Mouse (Mus musculus) forebrain, embryonic 12.5 days (tissue): ENCODE data around the gene Acp5. TPM values are rescaled to one million over a fixed set of nuclear protein-coding genes. Genes with fewer than 3 reads are reported as not detected.

ENCODE experiments used
- ATAC-seq: fragments of 200-750 bp; cut with Nextera tagmentation; 2 replicates; pipeline ENCODE4 v1.8.0; 2017; ENCODE audit warnings: moderate TSS enrichment; ENCODE audit not compliant: low FRiP score
- H3K27ac ChIP-seq: fragments of 300-500 bp; sonication (generic); 2 replicates; pipeline ENCODE4 v1.5.1; 2016; ENCODE audit warnings: mild to moderate bottlenecking
- H3K27me3 ChIP-seq: fragments of 300-500 bp; sonication (generic); 2 replicates; pipeline ENCODE4 v1.6.1; 2016; ENCODE audit warnings: mild to moderate bottlenecking
- H3K36me3 ChIP-seq: fragments of 300-500 bp; sonication (generic); replicated peaks from 2 replicates; pipeline ENCODE4 v1.6.1; 2016; ENCODE audit warnings: mild to moderate bottlenecking
- H3K4me1 ChIP-seq: fragments of 300-500 bp; sonication (generic); 2 replicates; pipeline ENCODE4 v1.6.1; 2016
- H3K4me2 ChIP-seq: fragments of 300-500 bp; sonication (generic); 2 replicates; pipeline ENCODE4 v1.6.1; 2016; ENCODE audit warnings: mild to moderate bottlenecking, moderate library complexity
- H3K4me3 ChIP-seq: fragments of 300-500 bp; sonication (generic); replicated peaks from 2 replicates; pipeline ENCODE4 v1.5.1; 2016; ENCODE audit warnings: mild to moderate bottlenecking
- H3K9ac ChIP-seq: fragments of 300-500 bp; sonication (generic); 2 replicates; pipeline ENCODE4 v1.6.1; 2016; ENCODE audit warnings: mild to moderate bottlenecking
- H3K9me3 ChIP-seq: fragments of 300-500 bp; sonication (generic); 2 replicates; pipeline ENCODE4 v1.6.1; 2016
- WGBS: fragments of 180-500 bp; shearing (Covaris S2); methylation state at CpG from one replicate; pipeline ENCODE4 v1.1.7; 2016; 5-methylcytosine and 5-hydroxymethylcytosine counted together
- polyA plus RNA-seq: library from polyadenylated mRNA; unstranded; fragments of >200 nt; fragmentation: Nextera tagmentation; extraction: Ambion mirVana; gene quantifications from 2 replicates; pipeline ENCODE4 v1.2.1, GENCODE M21; 2016

The Acp5 gene
- polyA plus RNA-seq, 1 experiment from 2014 or later: 6.6 TPM

- Histone ChIP-seq H3K27ac (no peak overlapping the region), H3K4me1 (peaks cover 18% of the 10 kb centered on the region), H3K9ac (0 out of 2 replicates have a peak overlapping the region, but pooled peaks have one; percentile 88), H3K4me3 (peak overlapping the region; percentile 92), H3K36me3 (peaks cover 10% of the 10 kb centered on the region), H3K27me3 (no peaks in the 10 kb centered on the region), H3K4me2 (peak overlapping the region; percentile 79), H3K9me3 (no peaks in the 10 kb centered on the region)
- 45% methylated on average over 10 of the region's 10 CpGs for WGBS
- no peak for ATAC-seq
Observed at GRCm38 (mm10) chr9:22117754-22118456, 17.6 kb downstream of the Acp5 start.

GRCm38 (mm10) chr9:22116740-22117426 is 18.6 kb downstream of the Acp5 start, which contains the start of gene Elof1:
Gene Elof1 (minus strand): TSS chr9:22117172.
- Histone ChIP-seq H3K9ac (peak within 1 kb of the TSS; percentile 88), H3K4me3 (peak within 1 kb of the TSS; percentile 92), H3K36me3 (peaks cover 20% of the 10 kb centered on the region), H3K27ac (peak within 1 kb of the TSS; percentile 78), H3K27me3 (no peaks in the 10 kb centered on the region), H3K4me2 (peak within 1 kb of the TSS; percentile 79), H3K4me1 (peaks cover 18% of the 10 kb centered on the region), H3K9me3 (no peaks in the 10 kb centered on the region)
- under 1% methylated on average over 52 of the region's 52 CpGs for WGBS
- peak; percentile 96 for ATAC-seq

DNA sequence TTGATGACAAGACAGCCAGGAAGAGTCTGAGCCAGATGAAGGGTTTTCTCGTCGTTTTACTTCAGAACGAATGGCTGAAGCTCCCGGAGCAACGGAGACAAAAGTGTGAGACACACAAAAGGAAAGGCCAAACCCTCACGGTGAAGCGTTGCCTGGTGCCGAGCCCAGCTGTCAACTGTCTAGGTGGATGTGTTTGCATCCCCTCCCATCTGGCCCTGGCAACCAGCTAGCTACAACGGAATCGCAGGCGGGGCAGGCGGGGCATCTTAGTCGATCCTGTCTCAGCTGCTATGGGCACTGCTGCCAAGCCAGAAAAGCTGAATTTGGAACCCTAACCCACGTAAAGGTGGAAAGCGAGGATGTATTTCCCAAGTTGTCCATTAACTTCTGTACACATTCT is 19.4 kb downstream of the Acp5 start:
- Histone ChIP-seq H3K4me1 (peaks cover 18% of the 10 kb centered on the region), H3K9me3 (no peaks in the 10 kb centered on the region), H3K4me2 (peak overlapping the region; percentile 79), H3K27ac (no peak overlapping the region), H3K9ac (peak overlapping the region; percentile 88), H3K4me3 (peak overlapping the region; percentile 92), H3K27me3 (no peaks in the 10 kb centered on the region), H3K36me3 (peaks cover 28% of the 10 kb centered on the region)
- WGBS: 36% methylated on average over 15 of the region's 15 CpGs
- ATAC-seq: no peak

- peak overlapping the region; percentile 88 for H3K9ac ChIP-seq
- no peak overlapping the region for H3K27ac ChIP-seq
- WGBS: 93% methylated on average over 4 of the region's 4 CpGs
- H3K4me2 ChIP-seq: peak overlapping the region; percentile 79
- peaks cover 18% of the 10 kb centered on the region for H3K4me1 ChIP-seq
- no peaks in the 10 kb centered on the region for H3K9me3 ChIP-seq
- H3K4me3 ChIP-seq: peak overlapping the region; percentile 92
- H3K27me3 ChIP-seq: no peaks in the 10 kb centered on the region
- peaks cover 32% of the 10 kb centered on the region for H3K36me3 ChIP-seq
- ATAC-seq: no peak
Observed at GRCm38 (mm10) chr9:22115635-22116034, 19.9 kb downstream of the Acp5 start.

- Histone ChIP-seq H3K36me3 (peaks cover 40% of the 10 kb centered on the region), H3K27ac (no peak overlapping the region)
- ATAC-seq: no peak
Observed at GRCm38 (mm10) chr9:22108194-22108593, 27.3 kb downstream of the Acp5 start.

GRCm38 (mm10) chr9:22099922-22100321 is 35.6 kb downstream of the Acp5 start:
- Histone ChIP-seq H3K4me2 (no peak overlapping the region), H3K36me3 (no peaks in the 10 kb centered on the region), H3K27me3 (peaks cover 53% of the 10 kb centered on the region), H3K4me1 (peaks cover 5% of the 10 kb centered on the region; the same call in 1 of the 2 replicates), H3K4me3 (0 out of 2 replicates have a peak overlapping the region, but pooled peaks have one; percentile 5), H3K9me3 (no peaks in the 10 kb centered on the region), H3K9ac (no peak overlapping the region), H3K27ac (no peak overlapping the region)
- no peak for ATAC-seq
- 3% methylated on average over 18 of the region's 18 CpGs for WGBS

More at GRCm38 (mm10) chr9:22108194-22108593, 27.3 kb downstream of the Acp5 start:
- Histone ChIP-seq H3K9me3 (no peaks in the 10 kb centered on the region), H3K4me1 (no peaks in the 10 kb centered on the region), H3K27me3 (no peaks in the 10 kb centered on the region), H3K9ac (no peak overlapping the region), H3K4me2 (no peak overlapping the region), H3K4me3 (no peak overlapping the region)
- 88% methylated on average over 9 of the region's 9 CpGs for WGBS

DNA sequence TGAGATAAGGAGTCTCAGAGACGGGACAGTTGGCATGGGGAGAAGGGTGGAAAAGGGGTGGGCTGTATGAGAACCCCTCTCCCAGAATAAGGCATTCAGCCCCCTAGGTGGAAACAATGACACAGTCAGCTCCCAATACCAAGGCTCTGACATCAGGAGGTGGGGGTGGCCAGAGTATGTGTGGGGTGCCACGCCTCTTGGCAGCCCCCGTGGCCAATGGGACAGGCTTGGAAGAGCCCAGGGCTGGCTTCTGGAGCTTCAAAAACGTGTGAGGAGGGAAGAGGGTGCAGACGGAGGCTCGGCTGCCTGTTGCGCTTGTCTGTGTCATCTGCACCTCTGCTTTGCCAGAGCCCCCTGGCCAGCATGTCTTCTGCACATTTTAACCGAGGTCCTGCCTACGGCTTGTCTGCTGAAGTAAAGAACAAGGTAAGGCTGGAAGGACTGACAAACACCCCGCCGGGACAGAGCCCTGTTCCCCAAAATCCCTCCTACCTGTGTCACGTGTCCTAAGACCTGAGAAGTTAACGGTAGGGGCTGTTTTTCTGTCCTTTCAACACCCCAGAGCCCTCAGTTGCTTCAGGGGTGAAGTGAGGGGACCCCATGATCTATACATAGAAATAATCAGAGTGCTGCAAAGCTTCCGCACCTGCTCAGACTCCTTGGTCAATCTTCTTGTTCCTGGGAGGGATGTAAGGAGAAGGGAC is 36.4 kb downstream of the Acp5 start, which contains the start of gene Cnn1:
Gene Cnn1 (plus strand): TSS at position 224 of the 704 bp plus-strand sequence.
- H3K4me1 ChIP-seq: peaks cover 5% of the 10 kb centered on the region; the same call in 1 of the 2 replicates
- H3K27ac ChIP-seq: no peak within 1 kb of the TSS
- 11% methylated on average over 14 of the region's 14 CpGs for WGBS
- no peak within 1 kb of the TSS for H3K9ac ChIP-seq
- peaks cover 57% of the 10 kb centered on the region for H3K27me3 ChIP-seq
- ATAC-seq: no peak
- H3K4me3 ChIP-seq: 0 out of 2 replicates have a peak within 1 kb of the TSS, but pooled peaks have one; percentile 5
- H3K36me3 ChIP-seq: no peaks in the 10 kb centered on the region
- no peak within 1 kb of the TSS for H3K4me2 ChIP-seq
- no peaks in the 10 kb centered on the region for H3K9me3 ChIP-seq

- Histone ChIP-seq H3K4me2 (peak overlapping the region; percentile 65), H3K4me3 (peak overlapping the region; percentile 36), H3K36me3 (no peaks in the 10 kb centered on the region), H3K9ac (peak overlapping the region; percentile 59), H3K9me3 (no peaks in the 10 kb centered on the region), H3K27ac (no peak overlapping the region), H3K27me3 (peaks cover 52% of the 10 kb centered on the region), H3K4me1 (peaks cover 5% of the 10 kb centered on the region; the same call in 1 of the 2 replicates)
- peak; percentile 79 for ATAC-seq
- 3% methylated on average over 24 of the region's 24 CpGs for WGBS
Observed at GRCm38 (mm10) chr9:22095854-22096307, 39.6 kb downstream of the Acp5 start.

DNA sequence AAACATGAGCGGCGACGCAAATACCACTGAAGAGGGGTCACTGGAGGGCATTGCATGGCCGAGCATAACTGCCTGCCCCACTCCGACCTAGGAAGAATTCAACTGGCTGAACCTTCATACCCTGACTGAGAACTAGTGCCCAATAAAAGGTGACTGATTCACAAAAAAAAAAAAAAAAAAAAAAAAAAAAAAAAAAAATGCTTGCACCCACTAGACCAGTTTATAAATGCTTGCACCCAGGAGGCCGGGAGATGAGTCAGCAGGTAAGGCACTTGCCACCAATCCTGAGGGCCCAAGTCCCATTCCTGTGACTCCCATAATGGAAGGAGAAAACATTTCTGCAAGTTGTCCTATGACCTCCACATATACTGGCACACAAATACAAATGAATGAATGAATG is 42.8 kb downstream of the Acp5 start:
- Histone ChIP-seq H3K36me3 (no peaks in the 10 kb centered on the region), H3K9me3 (no peaks in the 10 kb centered on the region), H3K27me3 (peaks cover 20% of the 10 kb centered on the region), H3K27ac (no peak overlapping the region), H3K4me3 (no peak overlapping the region), H3K4me2 (no peak overlapping the region), H3K9ac (no peak overlapping the region), H3K4me1 (peaks cover 5% of the 10 kb centered on the region; the same call in 1 of the 2 replicates)
- no peak for ATAC-seq
- 91% methylated on average over 6 of the region's 6 CpGs for WGBS

GRCm38 (mm10) chr9:22089986-22090385 is 45.5 kb downstream of the Acp5 start:
- peaks cover 10% of the 10 kb centered on the region; the same call in 1 of the 2 replicates for H3K27me3 ChIP-seq
- H3K27ac ChIP-seq: no peak overlapping the region
- H3K4me2 ChIP-seq: no peak overlapping the region
- no peaks in the 10 kb centered on the region for H3K36me3 ChIP-seq
- H3K4me3 ChIP-seq: no peak overlapping the region
- H3K9ac ChIP-seq: no peak overlapping the region
- no peak for ATAC-seq
- 86% methylated on average over 7 of the region's 7 CpGs for WGBS
- no peaks in the 10 kb centered on the region for H3K9me3 ChIP-seq
- H3K4me1 ChIP-seq: peaks cover 7% of the 10 kb centered on the region

DNA sequence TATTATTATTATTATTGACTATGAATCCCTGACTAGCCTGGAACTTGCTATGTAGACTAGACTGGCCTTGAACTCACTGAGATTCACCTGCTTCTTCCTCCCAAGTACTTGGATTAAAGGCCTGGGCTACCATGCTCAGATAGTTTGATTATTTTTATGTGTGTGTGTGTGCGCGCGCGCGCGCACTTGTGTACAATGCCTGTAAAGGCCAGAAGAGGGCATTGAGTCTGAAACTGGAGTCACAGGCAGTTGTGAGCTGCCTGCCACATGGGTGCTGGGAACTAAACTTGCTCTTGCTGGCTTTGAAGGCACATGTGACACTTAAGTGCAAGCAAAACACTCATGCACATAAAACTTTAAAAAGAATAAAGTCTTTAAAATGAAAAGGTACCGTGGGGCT is 46.2 kb downstream of the Acp5 start:
- Histone ChIP-seq H3K4me1 (peaks cover 12% of the 10 kb centered on the region), H3K4me2 (no peak overlapping the region), H3K4me3 (no peak overlapping the region), H3K27ac (no peak overlapping the region), H3K9me3 (no peaks in the 10 kb centered on the region), H3K36me3 (no peaks in the 10 kb centered on the region), H3K9ac (no peak overlapping the region), H3K27me3 (peaks cover 6% of the 10 kb centered on the region; the same call in 1 of the 2 replicates)
- no peak for ATAC-seq
- 97% methylated on average over 7 of the region's 7 CpGs for WGBS
